Mouse (Mus musculus) ovary, postnatal 14 days (tissue): ENCODE measurements around the gene Fcna.
A peak's percentile ranks its signal among the peaks of the same experiment; 100 is the strongest.

ENCODE experiments used
- DNase-seq: peaks from one replicate; pipeline ENCODE4 v3.0.0; 2022; ENCODE audit warnings: low spot score

Fcna gene

DNA sequence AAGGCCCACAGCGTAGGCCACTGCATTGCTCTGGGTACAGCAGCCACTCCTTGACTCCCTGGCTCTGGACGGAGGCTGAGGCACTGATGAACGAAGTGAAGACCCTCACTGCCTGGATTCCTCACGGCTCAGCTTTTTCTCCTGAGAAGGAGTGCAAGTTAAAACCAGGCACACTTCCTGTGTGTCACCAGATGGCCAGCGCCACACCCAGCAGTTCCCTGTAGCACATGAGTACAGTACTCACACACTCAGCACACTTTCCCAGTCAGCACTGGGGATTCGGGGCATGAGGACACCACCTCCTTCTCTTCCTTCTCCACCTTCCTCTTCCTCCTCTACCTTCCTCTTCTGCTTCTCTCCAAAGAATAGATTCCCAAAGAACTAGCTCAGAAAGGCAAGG lies at the start of gene Fcna:
Fcna (minus strand) TSS at position 220 of the 400 bp plus-strand sequence.
- no peak for DNase-seq

DNA sequence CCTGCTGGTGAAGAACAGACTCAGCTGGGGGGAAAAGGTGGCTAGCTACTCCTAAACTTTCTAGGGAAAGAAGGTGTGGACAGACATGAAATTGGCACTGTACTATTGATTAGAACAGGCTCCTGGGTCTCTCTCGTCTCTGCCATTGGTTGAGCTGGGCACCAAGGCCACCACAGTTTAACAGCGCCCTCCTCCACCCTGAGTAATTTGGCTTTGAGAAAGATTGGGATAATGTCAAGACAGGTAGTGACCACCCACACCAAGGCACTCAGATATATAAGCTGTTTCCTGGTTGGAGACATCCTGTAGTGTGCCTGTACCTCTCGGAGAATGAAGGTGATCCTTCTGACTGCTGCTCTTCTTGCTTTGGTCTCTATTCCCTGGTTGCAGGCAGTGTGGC lies 48.7 kb upstream of the Fcna start, which contains the start of gene Lcn6:
Lcn6 (plus strand) TSS at position 301 of the 400 bp plus-strand sequence.
- no peak for DNase-seq

- DNase-seq, result no peak
These were observed 38.7 kb upstream of the Fcna start for GRCm38 (mm10) chr2:25666516-25666915.

DNA sequence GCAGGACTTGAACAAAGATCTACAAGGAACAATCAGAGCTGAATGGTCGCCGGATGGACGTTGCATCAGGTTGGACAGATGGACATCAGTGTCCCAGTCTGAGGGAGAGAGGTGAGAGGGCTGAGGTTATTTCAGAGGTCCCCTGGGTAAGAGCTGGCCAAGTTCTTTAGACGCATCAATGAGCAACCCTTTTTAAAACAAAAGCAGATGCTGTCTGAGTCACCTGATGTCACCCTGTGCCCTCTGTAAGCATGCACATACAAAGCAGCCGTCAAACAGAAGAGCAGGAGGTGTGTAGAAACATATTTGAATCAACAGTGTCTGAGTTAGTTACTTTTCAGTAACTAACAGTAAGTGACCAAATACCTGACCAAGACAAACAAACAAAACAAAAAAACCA lies 36.3 kb upstream of the Fcna start:
- no peak for DNase-seq

DNA sequence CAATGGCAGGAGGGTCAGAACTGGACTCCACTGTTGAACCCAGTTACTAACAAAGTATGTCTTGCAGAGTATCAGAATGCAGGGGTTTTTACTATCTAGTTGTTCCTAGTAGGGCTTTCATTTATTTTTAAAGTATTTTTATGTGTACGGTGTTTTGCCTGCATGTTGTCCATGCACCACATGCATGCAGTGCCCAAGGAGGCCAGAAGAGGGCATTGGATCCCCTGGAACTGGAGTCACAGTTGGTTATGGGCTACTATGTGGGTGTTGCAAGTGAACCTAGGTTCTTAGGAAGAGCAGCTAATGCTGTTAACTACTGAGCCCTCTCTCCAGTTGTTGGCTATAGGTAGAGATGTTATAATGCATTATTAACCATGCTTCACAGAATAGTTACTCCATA lies 35.7 kb upstream of the Fcna start:
- DNase-seq, result peak; percentile 50

GRCm38 (mm10) chr2:25661245-25661970 lies 33.6 kb upstream of the Fcna start:
- DNase-seq, result no peak

- DNase-seq, result no peak
These were observed 32.4 kb upstream of the Fcna start for GRCm38 (mm10) chr2:25660279-25660678.

DNA sequence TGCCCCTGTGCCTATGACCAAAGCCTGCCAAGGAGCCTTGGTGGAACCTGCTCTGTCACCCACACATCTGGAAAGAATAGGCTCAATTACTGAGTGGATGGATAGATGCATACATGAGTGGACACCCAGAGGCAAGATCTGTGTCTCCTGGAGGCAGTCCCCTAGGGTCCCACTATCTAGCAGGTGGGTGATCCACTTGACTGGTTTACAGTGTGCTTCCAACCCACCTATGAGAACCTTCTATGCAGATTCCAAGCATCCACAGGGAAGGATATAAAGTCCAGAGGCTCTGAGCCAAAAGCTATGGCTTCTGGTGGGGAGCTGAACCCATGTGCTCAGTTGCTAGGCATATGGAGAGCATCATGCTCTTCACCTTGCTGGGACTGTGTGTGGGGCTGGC lies 29.8 kb upstream of the Fcna start, which contains the start of gene Lcn5:
Lcn5 (plus strand) TSS at position 301 of the 400 bp plus-strand sequence.
- no peak for DNase-seq

DNA sequence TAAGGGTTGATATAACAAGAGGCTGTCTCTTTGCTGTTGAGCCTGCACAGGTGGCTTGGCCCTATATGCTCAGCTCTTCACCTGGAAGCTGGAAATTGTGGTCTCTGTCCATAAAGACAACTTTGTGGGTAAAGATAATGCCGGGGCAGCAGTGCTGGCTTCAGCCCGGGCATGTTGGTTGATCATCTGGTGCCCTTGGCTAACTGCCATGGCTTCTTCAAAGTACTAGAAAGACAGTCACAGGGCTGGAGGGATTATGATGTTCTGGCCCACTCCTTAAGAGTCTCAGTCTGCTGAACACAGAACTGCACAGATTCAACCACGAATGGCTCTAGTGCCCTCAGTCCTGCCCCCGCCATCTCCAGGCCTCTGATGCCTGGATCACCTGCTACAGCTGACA lies 29.4 kb upstream of the Fcna start:
- no peak for DNase-seq

DNA sequence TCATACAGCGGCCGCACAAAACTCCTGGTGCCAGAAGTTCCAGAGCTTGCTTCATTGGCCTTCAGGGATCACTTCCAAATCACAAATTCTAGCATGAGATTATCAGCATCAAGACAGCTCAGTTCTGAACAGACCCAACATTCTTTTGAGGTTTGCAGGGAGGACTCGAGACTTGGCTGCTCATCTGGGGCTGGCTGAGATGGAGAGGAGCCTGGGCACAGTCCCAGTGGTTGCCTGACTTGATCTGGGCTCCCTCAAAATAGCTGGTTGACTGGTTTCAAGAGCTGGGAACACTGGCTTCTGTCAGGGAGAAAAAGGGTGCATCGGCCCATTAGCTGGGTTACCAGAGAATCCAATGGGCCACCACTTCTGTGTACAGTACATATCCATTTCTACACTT lies 28.9 kb upstream of the Fcna start:
- peak; percentile 7 for DNase-seq

DNA sequence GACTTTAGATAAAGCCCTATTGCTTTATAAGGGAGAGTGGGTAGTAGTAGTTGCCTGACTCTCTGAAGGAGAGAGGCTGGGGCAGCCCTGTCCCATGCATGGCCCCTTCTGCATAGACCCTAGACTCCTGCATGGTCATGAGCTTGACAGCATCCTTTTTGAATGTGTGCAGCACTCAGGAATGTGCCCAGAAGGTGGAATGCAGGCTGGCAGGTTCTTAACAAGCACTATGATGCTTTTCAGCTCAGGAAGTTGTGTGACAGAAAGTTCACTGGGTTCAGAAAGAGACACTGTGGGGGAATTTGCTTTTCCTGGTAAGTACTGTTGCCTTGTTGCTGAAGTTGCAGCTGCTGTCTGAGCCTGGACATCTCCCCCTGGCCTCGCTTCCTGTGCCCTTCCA lies 26.7 kb upstream of the Fcna start:
- DNase-seq, result no peak

GRCm38 (mm10) chr2:25652902-25653301 lies 25.1 kb upstream of the Fcna start, which contains the start of gene Lcn8:
TSS of gene Lcn8 (plus strand) at chr2:25653120.
- DNase-seq, result no peak

DNA sequence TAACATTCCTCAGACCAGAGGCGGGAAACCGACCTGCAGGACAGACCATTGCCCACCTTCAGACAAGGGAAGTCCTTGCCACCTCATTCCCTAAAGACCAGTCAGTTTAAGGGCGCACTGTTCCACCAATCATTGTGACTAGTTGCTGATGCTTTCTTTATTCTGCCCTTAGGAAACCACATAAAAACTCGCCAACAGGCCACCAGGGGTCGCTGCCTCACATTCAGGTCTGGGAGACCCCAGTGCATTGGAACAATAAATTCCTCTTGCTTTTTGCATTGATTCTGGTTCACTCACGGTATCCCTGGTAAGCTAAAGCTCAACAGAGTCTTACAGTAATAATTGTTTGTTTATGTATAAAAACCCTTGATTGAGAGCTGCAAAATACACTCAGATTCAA lies 12.1 kb upstream of the Fcna start:
- DNase-seq, result no peak

- DNase-seq, result no peak
These were observed 6.2 kb upstream of the Fcna start for GRCm38 (mm10) chr2:25634046-25634445.

DNA sequence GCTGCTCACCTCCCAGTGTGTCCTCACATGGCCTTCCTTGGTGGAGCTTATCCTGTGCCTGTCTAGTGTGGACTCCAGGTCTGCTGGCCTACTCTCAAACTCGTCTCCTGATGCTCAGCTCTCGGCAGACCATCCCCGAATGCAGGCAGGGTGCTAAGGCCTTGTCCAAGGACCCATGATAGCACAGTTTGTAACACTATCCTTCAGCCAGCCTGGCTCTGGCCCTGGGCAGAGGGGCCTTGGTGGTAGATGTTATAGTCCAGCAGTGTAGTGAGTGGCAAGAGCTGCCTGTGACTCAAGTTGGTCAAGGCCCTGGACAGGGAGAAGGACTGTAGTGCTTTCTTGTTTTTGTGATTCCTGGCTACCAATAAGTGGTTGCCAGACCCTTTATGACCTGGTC lies 5.8 kb upstream of the Fcna start:
- DNase-seq, result no peak

DNA sequence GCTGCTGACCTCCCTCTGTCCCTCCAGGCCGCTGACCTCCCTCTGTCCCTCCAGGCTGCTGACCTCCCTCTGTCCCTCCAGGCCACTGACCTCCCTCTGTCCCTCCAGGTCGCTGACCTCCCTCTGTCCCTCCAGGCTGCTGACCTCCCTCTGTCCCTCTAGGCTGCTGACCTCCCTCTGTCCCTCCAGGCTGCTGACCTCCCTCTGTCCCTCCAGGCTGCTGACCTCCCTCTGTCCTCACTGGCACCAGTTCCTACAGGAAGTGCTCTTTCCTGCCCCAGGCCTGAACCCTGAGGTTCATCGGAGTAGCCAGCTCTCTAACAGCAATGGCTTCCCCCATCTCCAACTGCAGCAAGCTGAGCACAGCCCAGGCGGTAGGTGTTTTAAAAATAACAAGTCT lies 908 bp upstream of the Fcna start:
- no peak for DNase-seq

GRCm38 (mm10) chr2:25625986-25626385 lies 1.8 kb downstream of the Fcna start:
- no peak for DNase-seq

DNA sequence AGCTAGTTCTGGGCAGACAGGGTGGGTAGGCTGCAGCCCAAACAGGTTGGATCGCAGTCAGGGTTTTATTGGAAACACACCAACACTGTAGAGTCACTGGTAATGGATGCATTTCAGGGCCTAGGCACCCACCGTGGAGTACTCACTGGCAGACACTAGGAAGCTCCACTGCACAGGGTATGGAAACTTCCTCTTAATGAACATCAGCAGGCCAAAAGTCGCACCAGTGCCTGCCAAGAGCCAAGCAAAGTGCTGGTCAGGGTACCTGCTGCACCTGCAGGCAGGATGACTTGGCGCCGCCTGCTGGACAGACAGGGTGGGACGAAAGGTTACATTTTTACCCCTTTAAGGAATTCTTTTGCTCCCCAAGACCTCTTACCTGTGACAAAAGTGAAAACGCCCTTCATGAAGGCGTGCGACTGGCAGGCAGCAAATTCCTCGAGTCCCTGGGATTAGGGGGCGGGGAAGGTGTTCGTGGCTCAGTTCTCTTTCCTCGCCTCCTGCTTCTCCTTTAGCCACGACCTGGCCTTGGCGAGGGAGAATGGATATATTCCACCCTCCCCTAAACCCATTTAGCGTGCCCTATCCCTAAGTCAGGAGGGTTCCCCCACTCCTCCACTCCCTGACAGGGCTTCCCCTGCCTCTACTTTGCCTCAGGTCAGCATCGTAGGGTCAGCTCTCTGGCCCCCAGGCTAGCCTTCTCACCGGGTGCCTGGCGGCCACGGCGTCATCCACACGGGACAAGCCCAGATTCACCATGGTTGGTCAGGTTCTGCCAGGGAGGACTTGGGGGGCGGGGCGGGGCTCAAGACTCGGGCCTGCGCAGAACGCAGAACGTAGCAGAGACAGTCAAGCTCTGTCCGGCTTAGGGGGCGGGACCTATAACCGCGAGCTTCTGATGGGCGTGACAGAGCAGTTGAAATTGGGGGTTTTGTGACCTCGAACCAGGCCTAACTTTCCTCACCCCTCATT lies 6.3 kb downstream of the Fcna start, which contains the start of gene Tmem141:
Tmem141 (minus strand) TSS at position 777 of the 972 bp plus-strand sequence.
- DNase-seq, result peak; percentile 76

GRCm38 (mm10) chr2:25620852-25621228 lies 7.0 kb downstream of the Fcna start:
- no peak for DNase-seq

DNA sequence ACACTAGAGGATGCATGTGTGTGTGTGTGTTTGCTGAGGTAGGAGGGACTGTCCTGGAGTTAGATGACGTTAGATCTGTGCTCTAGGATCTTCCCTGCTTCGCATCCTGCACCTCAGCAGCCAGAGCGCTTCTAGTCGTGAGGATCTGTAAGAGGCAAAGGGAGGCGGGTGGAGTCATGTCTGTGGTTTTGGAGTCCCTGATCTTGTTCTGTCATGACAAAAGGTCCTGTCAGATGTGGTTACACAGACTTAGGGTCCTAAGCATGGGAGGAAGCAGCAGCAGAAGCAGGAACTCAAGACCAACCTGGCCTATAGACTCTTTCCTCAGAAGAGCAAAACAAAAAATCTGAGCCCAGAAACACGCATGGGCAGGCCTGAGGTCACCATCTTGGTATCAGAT lies 7.4 kb downstream of the Fcna start:
- DNase-seq, result no peak

DNA sequence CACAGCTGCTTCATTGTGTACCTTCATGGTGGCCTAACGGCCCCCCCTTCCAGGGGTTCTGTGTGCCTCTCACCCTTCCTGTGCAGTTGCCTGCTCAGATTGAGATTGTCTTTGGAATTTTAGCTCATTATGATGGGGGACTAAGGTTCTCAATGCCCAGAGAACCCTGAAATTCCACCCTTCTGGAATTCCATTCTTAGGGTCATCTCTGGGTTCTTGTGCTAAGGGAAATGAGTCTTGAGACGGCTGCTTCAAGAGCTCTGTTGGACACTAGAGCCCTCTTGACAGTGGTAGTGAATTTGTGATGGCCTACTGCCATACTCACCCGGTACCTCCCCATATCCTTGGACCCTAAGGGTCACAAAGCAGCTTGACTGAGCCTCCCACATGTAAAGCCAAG lies 10.3 kb downstream of the Fcna start, which contains the start of gene Ccdc183:
Ccdc183 (minus strand) TSS at position 101 of the 400 bp plus-strand sequence.
- DNase-seq, result no peak

- DNase-seq, result no peak
These were observed 11.4 kb downstream of the Fcna start for GRCm38 (mm10) chr2:25616398-25616797.

GRCm38 (mm10) chr2:25608671-25609070 lies 19.2 kb downstream of the Fcna start:
- no peak for DNase-seq
